Mouse (Mus musculus): ENCODE measurements around the gene Asxl1. TPM values are rescaled to one million over a fixed set of nuclear protein-coding genes. Genes with fewer than 3 reads are reported as not detected.
A peak's percentile ranks its signal among the peaks of the same experiment; 100 is the strongest.

Gene Asxl1
- polyA plus RNA-seq, 1 experiment from 2014 or later, result 23.7 TPM

DNA sequence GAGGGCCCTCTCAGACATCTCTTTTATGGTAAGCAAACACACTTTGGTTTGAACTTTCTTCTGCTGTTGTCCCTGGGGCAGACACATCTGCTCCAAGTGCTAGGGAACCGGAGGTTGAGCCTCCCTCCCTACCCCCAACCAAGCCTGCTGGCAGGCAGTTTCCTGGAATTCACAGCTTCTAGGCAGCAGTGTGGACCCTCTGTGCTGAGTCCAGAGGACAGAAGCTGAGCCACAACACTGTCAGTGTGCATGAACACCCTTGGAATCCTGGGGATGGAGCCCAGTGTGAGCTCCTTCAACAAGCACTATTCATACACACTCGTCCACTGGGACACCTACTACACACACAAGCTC lies 91.7 kb downstream of the Asxl1 start:
- WGBS, result 25% methylated on average over 2 of the region's 2 CpGs
- H3K27ac ChIP-seq, result peak overlapping the region; percentile 71; the same call in 1 of the 2 replicates
- ATAC-seq (ENCODE audit: low FRiP score), result no peak
- H3K27me3 ChIP-seq, result no peaks in the 10 kb centered on the region
- peak overlapping the region; percentile 7; the same call in 1 of the 2 replicates for H3K4me3 ChIP-seq
- peaks cover 37% of the 10 kb centered on the region for H3K36me3 ChIP-seq
- peak overlapping the region; percentile 1 for H3K4me2 ChIP-seq (replicated peaks)
- no peaks in the 10 kb centered on the region for H3K9me3 ChIP-seq (replicated peaks)
- H3K4me1 ChIP-seq, result peaks cover 88% of the 10 kb centered on the region
- 0 out of 2 replicates have a peak overlapping the region, but pooled peaks have one; percentile 2 for H3K9ac ChIP-seq

DNA sequence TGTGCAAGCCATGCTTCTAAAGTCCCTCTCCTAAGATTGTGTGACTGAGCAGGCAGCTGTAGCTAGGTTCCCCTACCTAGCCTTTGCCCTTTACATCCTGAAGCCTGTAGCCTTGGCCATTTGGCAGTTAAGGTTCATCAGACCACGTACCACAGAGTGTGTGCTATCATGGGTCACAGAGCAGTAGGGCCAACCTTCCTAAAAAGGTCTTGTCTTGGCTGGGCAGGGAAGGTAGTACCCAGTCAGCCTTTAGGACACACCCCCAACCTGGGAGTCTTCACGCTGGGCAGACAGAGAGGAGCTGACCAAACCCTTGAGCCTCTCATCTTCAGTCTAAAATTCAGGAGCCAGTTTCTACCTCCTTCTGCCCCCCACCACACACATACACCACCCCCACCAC lies 95.1 kb downstream of the Asxl1 start:
- H3K27me3 ChIP-seq, result no peaks in the 10 kb centered on the region
- 0 out of 2 replicates have a peak overlapping the region, but pooled peaks have one; percentile 83 for H3K4me3 ChIP-seq
- 0 out of 2 replicates have a peak overlapping the region, but pooled peaks have one; percentile 15 for H3K9ac ChIP-seq
- H3K4me2 ChIP-seq (replicated peaks), result peak overlapping the region; percentile 98
- no peak for ATAC-seq (ENCODE audit: low FRiP score)
- peaks cover 7% of the 10 kb centered on the region for H3K36me3 ChIP-seq
- peak overlapping the region; percentile 45; the same call in 1 of the 2 replicates for H3K27ac ChIP-seq
- H3K9me3 ChIP-seq (replicated peaks), result no peaks in the 10 kb centered on the region
- peaks cover 64% of the 10 kb centered on the region for H3K4me1 ChIP-seq
- 67% methylated on average over 2 of the region's 2 CpGs for WGBS

DNA sequence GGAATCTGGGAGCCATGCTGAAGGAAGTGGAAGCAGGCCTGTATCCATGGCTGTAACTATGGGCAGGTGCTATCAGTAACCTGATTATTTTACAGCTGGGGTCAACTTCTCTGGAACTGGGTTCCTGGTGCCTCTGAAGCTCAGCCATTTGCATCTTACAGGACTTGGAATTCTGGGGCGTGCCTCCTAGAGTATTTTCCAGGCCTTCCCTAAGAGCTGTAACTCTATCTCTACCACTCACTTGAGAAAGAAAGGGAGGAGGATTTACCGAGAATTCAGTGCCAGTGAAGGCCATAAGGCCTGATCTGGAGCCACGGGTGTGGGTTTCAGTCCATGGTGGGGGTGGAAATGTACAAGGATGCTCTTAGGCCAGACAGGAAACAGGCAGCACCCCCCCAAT lies 95.6 kb downstream of the Asxl1 start:
- peak overlapping the region; percentile 98 for H3K4me2 ChIP-seq (replicated peaks)
- peaks cover 3% of the 10 kb centered on the region; the same call in 1 of the 2 replicates for H3K36me3 ChIP-seq
- 0 out of 2 replicates have a peak overlapping the region, but pooled peaks have one; percentile 15 for H3K9ac ChIP-seq
- H3K27me3 ChIP-seq, result no peaks in the 10 kb centered on the region
- no peaks in the 10 kb centered on the region for H3K9me3 ChIP-seq (replicated peaks)
- H3K4me1 ChIP-seq, result peaks cover 63% of the 10 kb centered on the region
- no peak for ATAC-seq (ENCODE audit: low FRiP score)
- H3K4me3 ChIP-seq, result peak overlapping the region; percentile 83; the same call in 1 of the 2 replicates
- peak overlapping the region; percentile 98 for H3K27ac ChIP-seq
- WGBS, result 32% methylated on average over 3 of the region's 3 CpGs

DNA sequence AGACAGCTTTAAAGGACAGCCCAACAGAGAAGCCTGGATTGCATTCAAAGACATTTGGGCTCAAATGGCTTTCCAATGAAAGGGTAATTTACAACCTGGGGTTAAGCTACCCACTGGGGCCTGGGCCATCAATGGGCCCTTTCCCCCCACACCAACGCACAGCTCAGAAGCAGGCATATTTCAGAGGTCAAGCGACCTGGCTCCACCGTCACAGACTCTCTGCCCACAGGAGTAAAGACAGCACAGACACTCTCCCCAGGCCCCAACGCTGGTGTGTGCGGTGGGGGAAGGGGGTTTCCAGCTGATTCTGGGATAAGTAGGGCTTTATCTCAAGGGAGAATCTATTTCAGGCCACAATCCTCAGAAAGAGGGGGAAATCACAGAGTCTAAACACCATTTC lies 97.1 kb downstream of the Asxl1 start:
- 1% methylated on average over 5 of the region's 5 CpGs for WGBS
- peaks cover 54% of the 10 kb centered on the region for H3K4me1 ChIP-seq
- H3K4me2 ChIP-seq (replicated peaks), result peak overlapping the region; percentile 98
- H3K36me3 ChIP-seq, result no peaks in the 10 kb centered on the region
- H3K27me3 ChIP-seq, result no peaks in the 10 kb centered on the region
- H3K9me3 ChIP-seq (replicated peaks), result no peaks in the 10 kb centered on the region
- ATAC-seq (ENCODE audit: low FRiP score), result no peak
- peak overlapping the region; percentile 83 for H3K4me3 ChIP-seq
- peak overlapping the region; percentile 96 for H3K9ac ChIP-seq
- H3K27ac ChIP-seq, result peak overlapping the region; percentile 98

DNA sequence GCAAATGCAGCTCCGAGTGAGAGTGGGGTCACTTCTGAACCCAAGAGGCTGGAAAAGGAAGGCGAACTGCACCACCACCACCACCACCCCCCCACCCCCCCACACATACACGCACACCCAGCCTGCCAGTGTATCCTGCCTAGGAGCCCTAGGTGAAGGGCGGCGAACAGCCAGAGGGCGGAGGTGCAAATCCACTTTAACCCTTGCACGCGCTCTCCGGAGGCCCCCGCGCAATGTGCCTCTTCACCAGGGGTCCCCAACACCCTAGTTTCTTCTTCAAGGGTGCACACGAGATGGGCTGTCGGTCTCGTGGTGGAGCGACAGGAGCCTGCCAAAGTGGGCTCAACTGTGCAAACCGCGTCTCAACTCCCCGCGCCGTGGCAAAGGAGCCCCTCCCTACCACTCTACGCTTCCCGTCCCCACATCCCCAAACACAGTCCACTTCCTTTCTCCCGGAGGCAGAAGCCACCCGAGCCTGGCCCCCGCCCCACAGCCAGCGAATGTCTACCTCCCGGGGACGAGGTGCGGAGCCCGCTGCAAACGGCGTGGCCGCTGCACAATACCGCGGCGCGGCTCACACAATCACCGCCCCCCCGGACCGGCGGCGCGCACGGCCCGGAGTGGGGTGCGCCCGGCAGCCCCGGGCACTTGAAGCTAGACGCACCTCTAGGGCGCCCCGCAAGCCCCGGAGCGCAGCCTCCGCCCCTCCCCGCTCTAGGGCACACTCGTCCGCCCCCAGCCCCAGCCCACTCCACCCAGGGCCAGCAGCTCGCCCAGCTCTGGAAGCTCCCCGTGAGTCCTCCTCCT lies 98.0 kb downstream of the Asxl1 start:
- Histone ChIP-seq H3K4me2 (replicated peaks) (peak overlapping the region; percentile 98), H3K9me3 (replicated peaks) (no peaks in the 10 kb centered on the region), H3K36me3 (no peaks in the 10 kb centered on the region), H3K4me3 (peak overlapping the region; percentile 83), H3K27ac (peak overlapping the region; percentile 98), H3K27me3 (no peaks in the 10 kb centered on the region), H3K9ac (peak overlapping the region; percentile 96), H3K4me1 (peaks cover 50% of the 10 kb centered on the region)
- ATAC-seq (ENCODE audit: low FRiP score), result peak; percentile 44
- WGBS, result under 1% methylated on average over 59 of the region's 59 CpGs

DNA sequence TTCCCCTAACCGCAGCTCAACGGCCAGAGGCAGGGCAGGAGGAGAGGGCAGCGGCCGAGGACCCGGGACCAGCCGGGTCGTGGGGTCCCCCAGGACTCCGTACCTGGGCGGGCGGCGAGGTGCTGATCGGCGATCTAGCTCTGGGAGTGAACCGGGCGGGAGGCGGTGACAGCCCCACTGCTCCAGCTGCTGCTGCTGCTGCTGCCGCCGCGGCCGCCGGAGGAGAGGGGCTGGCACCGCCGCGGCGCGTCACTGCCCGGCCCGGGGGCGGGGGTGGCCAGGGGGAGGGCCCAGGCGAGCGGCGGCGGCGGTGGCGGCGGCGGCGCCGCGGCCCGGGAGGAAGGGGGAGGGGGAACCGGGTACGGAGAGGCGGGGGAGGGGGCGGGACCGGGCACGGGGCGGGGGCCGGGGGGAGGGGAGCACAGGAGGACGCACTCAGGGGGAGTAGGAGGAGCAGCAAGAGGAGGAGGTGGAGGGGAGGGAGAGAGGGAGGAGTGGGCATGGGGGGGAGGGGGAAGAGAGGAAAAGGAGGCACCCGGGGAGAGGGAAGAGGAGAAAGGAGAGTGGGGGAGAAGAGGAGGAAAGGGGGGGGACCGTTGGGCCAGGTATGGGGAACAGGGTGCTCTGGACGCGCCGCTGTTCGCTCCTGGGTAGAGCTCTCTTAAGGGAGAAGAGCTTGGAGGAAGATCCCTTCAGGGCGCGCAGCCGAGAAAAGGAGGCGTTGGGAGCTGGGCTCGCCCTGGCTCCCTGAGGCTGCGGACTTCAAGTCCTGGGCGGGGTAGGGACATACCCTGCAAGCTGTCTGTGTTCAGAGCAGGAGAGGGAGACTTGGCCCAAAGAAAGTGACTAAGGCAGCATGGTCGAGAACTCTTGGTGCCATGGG lies 98.9 kb downstream of the Asxl1 start:
- H3K9ac ChIP-seq, result peak overlapping the region; percentile 96
- peak; percentile 67 for ATAC-seq (ENCODE audit: low FRiP score)
- no peaks in the 10 kb centered on the region for H3K36me3 ChIP-seq
- peak overlapping the region; percentile 83 for H3K4me3 ChIP-seq
- H3K4me2 ChIP-seq (replicated peaks), result peak overlapping the region; percentile 98
- peaks cover 45% of the 10 kb centered on the region for H3K4me1 ChIP-seq
- H3K27ac ChIP-seq, result peak overlapping the region; percentile 98
- H3K9me3 ChIP-seq (replicated peaks), result no peaks in the 10 kb centered on the region
- H3K27me3 ChIP-seq, result no peaks in the 10 kb centered on the region
- under 1% methylated on average over 25 of the region's 64 CpGs for WGBS

DNA sequence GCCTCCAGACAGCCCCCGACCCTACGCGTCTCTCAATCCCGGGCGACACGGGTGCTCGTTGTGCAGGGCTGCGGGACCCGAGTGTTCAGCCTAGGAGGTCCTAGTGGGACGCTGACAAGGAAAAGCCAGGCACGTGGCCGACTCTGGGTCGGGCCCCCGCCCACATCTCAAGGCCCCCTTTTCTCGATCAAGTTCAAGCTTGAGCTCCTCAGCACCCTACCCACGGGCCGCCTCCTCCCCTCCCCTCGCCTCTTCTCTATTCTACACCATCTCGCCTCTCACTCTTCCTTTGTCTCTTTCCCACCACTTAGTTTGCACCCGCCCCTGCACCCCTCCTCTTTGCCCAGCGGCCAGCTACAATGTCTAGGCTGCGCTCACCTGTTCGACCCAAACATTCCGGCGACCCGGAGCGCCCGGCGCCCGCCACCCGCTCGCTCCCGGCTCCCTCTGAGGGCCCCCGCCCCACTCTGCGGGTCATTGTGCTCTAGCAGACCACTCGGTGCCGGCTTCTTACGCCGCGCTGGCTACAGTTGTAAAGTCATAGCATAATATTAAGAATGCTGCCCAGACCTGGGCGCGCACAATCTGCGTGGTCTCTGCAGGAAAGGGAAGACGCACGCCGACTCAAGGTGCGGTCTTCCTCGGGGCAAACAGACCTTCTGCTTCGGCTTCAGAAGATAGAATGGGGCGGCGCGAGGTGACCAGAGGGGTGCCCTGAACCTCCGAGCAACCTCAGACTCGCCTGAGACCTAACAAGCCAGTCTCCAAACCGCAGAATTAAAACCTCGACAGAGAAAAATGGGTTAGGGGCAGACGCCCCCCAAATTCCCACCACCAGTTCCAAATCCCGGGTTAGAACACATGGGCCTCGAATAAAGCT lies 99.7 kb downstream of the Asxl1 start:
- no peaks in the 10 kb centered on the region for H3K36me3 ChIP-seq
- H3K27ac ChIP-seq, result peak overlapping the region; percentile 98
- H3K4me3 ChIP-seq, result peak overlapping the region; percentile 83
- peak overlapping the region; percentile 98 for H3K4me2 ChIP-seq (replicated peaks)
- H3K4me1 ChIP-seq, result peaks cover 40% of the 10 kb centered on the region
- ATAC-seq (ENCODE audit: low FRiP score), result peak; percentile 67
- WGBS, result under 1% methylated on average over 58 of the region's 59 CpGs
- no peaks in the 10 kb centered on the region for H3K9me3 ChIP-seq (replicated peaks)
- peak overlapping the region; percentile 96 for H3K9ac ChIP-seq
- no peaks in the 10 kb centered on the region for H3K27me3 ChIP-seq

DNA sequence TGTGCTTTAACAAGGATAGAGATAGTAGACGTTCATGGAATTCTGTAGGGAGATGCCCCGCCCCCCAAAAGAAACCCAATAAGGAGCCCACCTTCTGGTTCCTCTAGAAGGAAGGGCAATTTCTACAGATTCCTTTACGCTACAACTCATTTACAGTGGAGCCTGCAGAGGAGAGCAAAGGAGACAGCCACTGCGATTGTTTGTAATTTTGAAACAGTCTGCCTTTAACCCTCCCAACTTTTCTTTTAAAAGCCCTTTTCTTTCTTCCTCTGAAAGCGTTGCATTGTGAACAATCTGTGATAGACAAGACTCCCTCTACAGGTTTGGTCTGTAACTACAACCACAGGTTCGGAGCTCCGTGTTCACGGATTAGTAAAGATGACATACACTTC lies 100.4 kb downstream of the Asxl1 start:
- Histone ChIP-seq H3K4me1 (peaks cover 33% of the 10 kb centered on the region), H3K36me3 (no peaks in the 10 kb centered on the region), H3K4me3 (peak overlapping the region; percentile 83), H3K9ac (peak overlapping the region; percentile 96), H3K9me3 (replicated peaks) (no peaks in the 10 kb centered on the region), H3K4me2 (replicated peaks) (peak overlapping the region; percentile 98), H3K27me3 (no peaks in the 10 kb centered on the region), H3K27ac (peak overlapping the region; percentile 98)
- WGBS, result under 1% methylated on average over 8 of the region's 8 CpGs
- ATAC-seq (ENCODE audit: low FRiP score), result no peak

DNA sequence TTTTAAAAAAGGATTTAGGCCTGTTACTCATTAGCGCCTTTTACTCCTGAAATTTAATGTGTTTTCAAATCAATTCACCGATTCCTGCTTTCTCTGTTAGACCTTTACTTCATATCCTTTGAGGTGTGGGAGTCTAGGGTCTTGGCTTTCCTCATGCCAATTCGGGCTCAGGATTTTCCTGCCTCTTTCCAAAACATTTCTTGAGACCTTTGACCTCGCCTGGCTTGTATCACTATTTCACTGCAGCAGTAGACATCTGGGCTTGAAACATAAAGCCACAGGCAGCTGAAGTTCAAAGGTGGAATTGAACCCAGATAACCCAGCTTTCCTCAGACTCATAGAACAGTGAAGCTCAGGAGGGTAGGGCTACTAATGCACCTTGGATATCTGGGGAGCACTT lies 100.8 kb downstream of the Asxl1 start:
- Histone ChIP-seq H3K27me3 (no peaks in the 10 kb centered on the region), H3K36me3 (no peaks in the 10 kb centered on the region), H3K4me2 (replicated peaks) (peak overlapping the region; percentile 98), H3K9ac (no peak overlapping the region), H3K4me3 (no peak overlapping the region), H3K27ac (peak overlapping the region; percentile 98; the same call in 1 of the 2 replicates), H3K4me1 (peaks cover 29% of the 10 kb centered on the region), H3K9me3 (replicated peaks) (no peaks in the 10 kb centered on the region)
- no peak for ATAC-seq (ENCODE audit: low FRiP score)
- WGBS, result 21% methylated on average over 4 of the region's 4 CpGs

DNA sequence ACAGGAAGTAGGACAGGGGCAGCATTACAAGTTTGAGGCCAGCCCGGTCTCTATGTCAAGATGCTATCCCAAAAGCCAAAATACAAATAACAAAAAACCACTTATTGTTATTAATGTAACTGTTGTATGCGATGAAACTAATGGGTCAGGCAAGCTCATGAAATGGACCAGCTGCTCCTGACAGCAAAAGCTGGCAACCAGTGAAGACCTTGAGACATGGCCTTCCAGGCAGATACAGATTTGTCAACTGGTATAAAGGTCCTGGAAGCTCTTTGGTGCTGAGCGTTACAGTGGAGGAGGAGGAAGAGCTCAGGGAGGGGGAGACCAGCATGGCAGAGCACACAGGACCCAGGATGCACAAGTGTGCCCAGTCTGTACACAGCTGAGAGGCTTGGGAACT lies 102.1 kb downstream of the Asxl1 start:
- no peak overlapping the region for H3K4me2 ChIP-seq (replicated peaks)
- no peak overlapping the region for H3K27ac ChIP-seq
- WGBS, result 91% methylated on average over 3 of the region's 3 CpGs
- H3K4me3 ChIP-seq, result no peak overlapping the region
- ATAC-seq (ENCODE audit: low FRiP score), result no peak
- no peaks in the 10 kb centered on the region for H3K36me3 ChIP-seq
- H3K27me3 ChIP-seq, result no peaks in the 10 kb centered on the region
- H3K9me3 ChIP-seq (replicated peaks), result no peaks in the 10 kb centered on the region
- no peak overlapping the region for H3K9ac ChIP-seq
- H3K4me1 ChIP-seq, result peaks cover 16% of the 10 kb centered on the region

DNA sequence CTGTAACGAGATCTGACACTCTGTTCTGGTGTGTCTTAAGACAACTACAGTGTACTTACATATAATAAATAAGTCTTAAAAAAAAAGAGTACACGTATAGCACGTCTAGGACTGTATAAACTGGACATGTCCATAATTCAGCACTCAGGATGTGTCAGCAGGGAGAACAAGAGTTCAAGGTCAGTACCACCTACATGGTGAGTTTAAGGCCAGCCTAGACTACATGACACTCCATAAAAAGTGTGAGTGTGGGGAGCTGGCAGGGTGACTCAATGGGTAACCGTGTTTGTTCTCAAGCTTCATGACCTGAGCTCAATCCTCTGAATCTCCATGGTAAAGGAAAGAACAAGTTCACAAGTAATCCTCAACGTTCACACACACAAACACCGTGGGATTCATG lies 102.9 kb downstream of the Asxl1 start:
- Histone ChIP-seq H3K4me2 (replicated peaks) (no peak overlapping the region), H3K9ac (no peak overlapping the region), H3K4me3 (no peak overlapping the region), H3K27ac (no peak overlapping the region), H3K27me3 (no peaks in the 10 kb centered on the region), H3K9me3 (replicated peaks) (no peaks in the 10 kb centered on the region), H3K36me3 (no peaks in the 10 kb centered on the region), H3K4me1 (peaks cover 12% of the 10 kb centered on the region)
- no peak for ATAC-seq (ENCODE audit: low FRiP score)
- WGBS, result 87% methylated on average over 6 of the region's 6 CpGs
